Mouse (Mus musculus): Measurements from ENCODE around the gene Prmt7. TPM values are rescaled to one million over a fixed set of nuclear protein-coding genes. Genes with fewer than 3 reads are reported as not detected.
"Not testable (repeated sequence)": the region's sequence is repeated elsewhere in the genome, so short reads cannot be mapped to it uniquely, and the experiment has no call there.

Prmt7 gene
- total and polyA plus RNA-seq, 2 experiments, result 9.9 to 12.0 TPM

DNA sequence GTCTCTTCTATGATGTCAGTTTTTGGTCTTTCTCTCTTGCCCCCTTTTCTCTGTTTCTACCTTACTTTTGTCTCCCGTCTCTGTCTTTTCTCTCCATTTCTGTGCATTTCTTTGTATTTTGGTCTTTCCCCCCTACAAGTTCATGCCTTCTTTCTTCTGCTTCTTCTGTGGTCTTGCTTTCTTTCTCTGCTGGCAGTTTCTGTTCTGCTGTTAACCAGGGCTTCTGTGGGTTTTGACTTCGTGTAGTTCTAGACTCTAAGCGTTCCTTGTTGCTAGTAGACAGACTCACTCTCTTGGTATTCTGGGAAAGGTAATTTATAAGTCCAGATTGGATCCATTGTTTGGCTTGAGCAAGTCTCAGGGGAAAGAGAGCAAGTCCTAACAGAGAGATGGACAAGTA lies 24.3 kb upstream of the Prmt7 start:
- Histone ChIP-seq H3K79me2 (ENCODE audit: control insufficient read depth, insufficient read depth, low read length) (no peaks in the 10 kb centered on the region), H3K27ac (replicated peaks; ENCODE audit: insufficient read depth, low read depth, low read length) (no peak overlapping the region), H3K4me1 (ENCODE audit: control insufficient read depth, insufficient read depth, low read length) (peaks cover 9% of the 10 kb centered on the region), H3K27me3 (ENCODE audit: control insufficient read depth, insufficient read depth, low read length) (no peaks in the 10 kb centered on the region), H3K4me3 (ENCODE audit: insufficient read depth, low read depth, low read length) (no peak overlapping the region), H3K36me3 (ENCODE audit: control insufficient read depth, insufficient read depth, low read length) (no peaks in the 10 kb centered on the region), H3K9ac (ENCODE audit: low read depth, low read length) (no peak overlapping the region)
- 87% methylated on average over 3 of the region's 3 CpGs for WGBS
- TF ChIP-seq POLR2A (IDR thresholded peaks at IDR 0.05; ENCODE audit: extremely low read depth, insufficient read depth, low read length) (no peak), CTCF (IDR thresholded peaks at IDR 0.05; ENCODE audit: low read depth, low read length) (no peak)
- DNase-seq (ENCODE audit: extremely low read depth, low read depth, low spot score), result no peak

DNA sequence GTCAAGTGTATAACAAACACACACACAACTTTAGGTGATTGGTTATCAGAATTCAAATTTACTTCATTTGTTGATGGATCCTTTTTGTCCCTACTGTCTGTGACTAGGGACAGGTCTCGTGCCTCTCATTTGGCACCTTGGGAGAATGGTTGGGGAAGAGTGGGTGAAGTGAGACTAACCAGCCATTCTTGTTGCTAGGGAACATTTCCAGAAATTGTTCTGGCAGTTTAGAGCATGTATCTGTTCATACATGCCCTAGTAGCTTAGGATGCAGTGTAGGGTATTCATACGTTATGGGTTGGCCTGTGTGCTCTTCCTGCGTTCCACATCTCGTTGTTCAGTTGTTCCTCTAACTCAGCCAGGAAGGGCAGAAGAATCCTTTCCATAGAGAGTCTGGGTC lies 21.6 kb upstream of the Prmt7 start:
- Histone ChIP-seq H3K27ac (replicated peaks; ENCODE audit: insufficient read depth, low read depth, low read length) (no peak overlapping the region), H3K9ac (ENCODE audit: low read depth, low read length) (no peak overlapping the region), H3K4me1 (ENCODE audit: control insufficient read depth, insufficient read depth, low read length) (peaks cover 9% of the 10 kb centered on the region), H3K36me3 (ENCODE audit: control insufficient read depth, insufficient read depth, low read length) (no peaks in the 10 kb centered on the region), H3K27me3 (ENCODE audit: control insufficient read depth, insufficient read depth, low read length) (no peaks in the 10 kb centered on the region), H3K79me2 (ENCODE audit: control insufficient read depth, insufficient read depth, low read length) (no peaks in the 10 kb centered on the region), H3K4me3 (ENCODE audit: insufficient read depth, low read depth, low read length) (no peak overlapping the region)
- TF ChIP-seq CTCF (IDR thresholded peaks at IDR 0.05; ENCODE audit: low read depth, low read length) (no peak), POLR2A (IDR thresholded peaks at IDR 0.05; ENCODE audit: extremely low read depth, insufficient read depth, low read length) (no peak)
- 94% methylated on average over 4 of the region's 4 CpGs for WGBS
- DNase-seq (ENCODE audit: extremely low read depth, low read depth, low spot score), result no peak

DNA sequence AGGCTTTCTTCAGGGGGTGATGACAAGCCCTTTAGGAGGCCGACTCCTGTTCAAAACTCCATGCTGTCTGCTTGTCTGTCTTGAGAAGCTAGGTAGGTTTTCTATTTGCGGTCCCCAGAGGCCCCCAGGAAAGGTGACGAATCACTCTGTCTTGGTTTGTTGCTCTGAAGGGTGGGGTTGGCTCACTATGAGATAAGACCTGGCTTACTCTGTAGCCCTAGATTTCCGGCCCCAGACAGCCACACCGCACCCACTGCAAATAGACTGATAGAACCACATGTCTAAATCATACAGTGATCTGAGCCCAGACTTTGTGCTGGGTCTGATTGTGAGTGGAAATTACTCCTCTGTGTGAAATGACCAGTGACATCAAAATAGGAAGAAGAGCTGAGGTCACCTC lies 19.1 kb upstream of the Prmt7 start:
- 89% methylated on average over 5 of the region's 5 CpGs for WGBS
- H3K27ac ChIP-seq (replicated peaks; ENCODE audit: insufficient read depth, low read depth, low read length), result no peak overlapping the region
- no peaks in the 10 kb centered on the region for H3K4me1 ChIP-seq (ENCODE audit: control insufficient read depth, insufficient read depth, low read length)
- H3K9ac ChIP-seq (ENCODE audit: low read depth, low read length), result no peak overlapping the region
- H3K27me3 ChIP-seq (ENCODE audit: control insufficient read depth, insufficient read depth, low read length), result no peaks in the 10 kb centered on the region
- no peak for DNase-seq (ENCODE audit: extremely low read depth, low read depth, low spot score)
- H3K4me3 ChIP-seq (ENCODE audit: insufficient read depth, low read depth, low read length), result no peak overlapping the region
- no peaks in the 10 kb centered on the region for H3K79me2 ChIP-seq (ENCODE audit: control insufficient read depth, insufficient read depth, low read length)
- H3K36me3 ChIP-seq (ENCODE audit: control insufficient read depth, insufficient read depth, low read length), result no peaks in the 10 kb centered on the region
- TF ChIP-seq CTCF (IDR thresholded peaks at IDR 0.05; ENCODE audit: low read depth, low read length) (no peak), POLR2A (IDR thresholded peaks at IDR 0.05; ENCODE audit: extremely low read depth, insufficient read depth, low read length) (no peak)

DNA sequence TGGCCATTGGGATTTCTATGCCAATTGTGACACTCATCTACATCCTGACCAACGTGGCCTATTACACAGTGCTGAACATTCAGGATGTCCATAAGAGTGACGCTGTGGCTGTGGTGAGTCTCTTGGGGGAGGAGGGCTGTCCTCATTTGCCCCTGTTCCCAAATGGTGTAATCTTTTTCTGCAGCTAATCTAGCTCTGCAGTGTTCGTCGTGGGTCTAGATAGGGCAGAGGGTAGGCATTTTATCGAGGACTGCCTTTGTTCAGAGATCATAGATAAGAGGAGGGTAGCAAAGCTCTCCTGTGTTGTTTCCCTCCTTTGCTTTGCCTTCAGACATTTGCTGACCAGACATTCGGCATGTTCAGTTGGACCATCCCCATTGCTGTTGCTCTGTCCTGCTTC lies 17.6 kb upstream of the Prmt7 start:
- H3K4me3 ChIP-seq (ENCODE audit: insufficient read depth, low read depth, low read length), result no peak overlapping the region
- no peaks in the 10 kb centered on the region for H3K36me3 ChIP-seq (ENCODE audit: control insufficient read depth, insufficient read depth, low read length)
- 73% methylated on average over 6 of the region's 6 CpGs for WGBS
- no peak for DNase-seq (ENCODE audit: extremely low read depth, low read depth, low spot score)
- H3K4me1 ChIP-seq (ENCODE audit: control insufficient read depth, insufficient read depth, low read length), result no peaks in the 10 kb centered on the region
- no peaks in the 10 kb centered on the region for H3K79me2 ChIP-seq (ENCODE audit: control insufficient read depth, insufficient read depth, low read length)
- TF ChIP-seq CTCF (IDR thresholded peaks at IDR 0.05; ENCODE audit: low read depth, low read length) (no peak), POLR2A (IDR thresholded peaks at IDR 0.05; ENCODE audit: extremely low read depth, insufficient read depth, low read length) (no peak)
- H3K9ac ChIP-seq (ENCODE audit: low read depth, low read length), result no peak overlapping the region
- no peak overlapping the region for H3K27ac ChIP-seq (replicated peaks; ENCODE audit: insufficient read depth, low read depth, low read length)
- H3K27me3 ChIP-seq (ENCODE audit: control insufficient read depth, insufficient read depth, low read length), result no peaks in the 10 kb centered on the region

DNA sequence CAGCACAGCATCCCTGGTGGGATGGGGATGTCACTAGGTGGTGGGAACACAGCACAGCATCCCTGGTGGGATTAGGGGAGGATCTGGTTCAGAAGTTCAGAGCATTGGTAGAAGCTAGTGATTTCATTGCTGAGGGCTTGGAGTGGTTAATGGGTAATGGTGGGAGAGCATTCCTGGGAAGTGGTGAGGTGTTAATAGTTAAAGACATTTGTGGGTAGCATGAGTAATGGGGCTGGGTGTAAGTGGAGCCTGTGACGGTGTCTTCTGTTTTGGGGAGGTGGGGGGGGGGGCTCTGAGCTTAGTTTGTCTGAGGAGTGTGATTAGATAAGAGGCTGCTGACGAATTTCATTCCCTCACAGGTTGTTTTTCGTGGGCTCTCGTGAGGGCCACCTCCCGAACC lies 16.7 kb upstream of the Prmt7 start:
- Histone ChIP-seq H3K36me3 (ENCODE audit: control insufficient read depth, insufficient read depth, low read length) (no peaks in the 10 kb centered on the region), H3K9ac (ENCODE audit: low read depth, low read length) (no peak overlapping the region), H3K27me3 (ENCODE audit: control insufficient read depth, insufficient read depth, low read length) (no peaks in the 10 kb centered on the region), H3K4me1 (ENCODE audit: control insufficient read depth, insufficient read depth, low read length) (no peaks in the 10 kb centered on the region), H3K27ac (replicated peaks; ENCODE audit: insufficient read depth, low read depth, low read length) (no peak overlapping the region), H3K4me3 (ENCODE audit: insufficient read depth, low read depth, low read length) (no peak overlapping the region), H3K79me2 (ENCODE audit: control insufficient read depth, insufficient read depth, low read length) (no peaks in the 10 kb centered on the region)
- TF ChIP-seq POLR2A (IDR thresholded peaks at IDR 0.05; ENCODE audit: extremely low read depth, insufficient read depth, low read length) (no peak), CTCF (IDR thresholded peaks at IDR 0.05; ENCODE audit: low read depth, low read length) (no peak)
- WGBS, result 86% methylated on average over 5 of the region's 5 CpGs
- DNase-seq (ENCODE audit: extremely low read depth, low read depth, low spot score), result no peak

DNA sequence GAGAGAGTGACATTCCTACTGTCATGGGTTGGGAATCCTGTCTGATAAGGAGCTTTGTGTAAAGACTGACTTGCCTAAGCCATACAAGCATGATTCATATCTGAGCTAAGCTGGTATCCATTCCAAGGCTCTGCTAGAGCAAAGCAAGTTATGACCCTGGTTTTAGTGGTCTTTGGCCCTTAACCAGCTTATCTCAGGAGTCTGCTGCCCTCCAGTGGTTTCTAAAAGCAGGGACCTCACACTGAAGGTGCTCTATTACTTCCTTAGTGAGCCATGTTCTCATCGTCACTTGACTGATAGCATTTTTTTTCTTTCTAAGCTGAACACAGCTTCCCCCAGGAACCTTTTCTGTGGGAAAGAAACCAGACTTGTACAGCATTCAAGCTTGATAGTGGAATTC lies 12.0 kb upstream of the Prmt7 start:
- Histone ChIP-seq H3K4me3 (ENCODE audit: insufficient read depth, low read depth, low read length) (no peak overlapping the region), H3K27ac (replicated peaks; ENCODE audit: insufficient read depth, low read depth, low read length) (no peak overlapping the region), H3K79me2 (ENCODE audit: control insufficient read depth, insufficient read depth, low read length) (no peaks in the 10 kb centered on the region), H3K9ac (ENCODE audit: low read depth, low read length) (no peak overlapping the region), H3K36me3 (ENCODE audit: control insufficient read depth, insufficient read depth, low read length) (peaks cover 34% of the 10 kb centered on the region), H3K27me3 (ENCODE audit: control insufficient read depth, insufficient read depth, low read length) (no peaks in the 10 kb centered on the region), H3K4me1 (ENCODE audit: control insufficient read depth, insufficient read depth, low read length) (no peaks in the 10 kb centered on the region)
- TF ChIP-seq CTCF (IDR thresholded peaks at IDR 0.05; ENCODE audit: low read depth, low read length) (peak; percentile 34; the same call in 1 of the 2 replicates), POLR2A (IDR thresholded peaks at IDR 0.05; ENCODE audit: extremely low read depth, insufficient read depth, low read length) (no peak)
- peak; percentile 32 for DNase-seq (ENCODE audit: extremely low read depth, low read depth, low spot score)
- 23% methylated on average over 1 of the region's 1 CpGs for WGBS

DNA sequence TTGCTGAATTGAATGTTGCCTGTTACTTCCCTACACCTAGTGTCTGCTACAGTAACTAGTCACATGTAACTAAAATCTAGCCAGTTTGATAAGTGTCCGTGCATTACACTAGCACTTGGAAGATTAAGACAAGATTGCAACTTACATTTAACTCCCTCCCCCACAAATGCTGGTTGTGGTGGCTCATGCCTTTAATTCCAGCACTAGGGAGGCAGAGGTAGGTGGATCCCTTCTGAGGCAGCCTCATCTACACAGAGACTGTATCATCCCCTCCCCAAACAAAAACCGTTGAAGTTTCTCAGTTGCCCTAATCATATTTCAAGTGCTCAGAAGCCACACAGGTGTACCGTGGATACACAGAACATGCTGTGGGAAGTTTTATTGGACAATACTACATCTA lies 11.1 kb upstream of the Prmt7 start:
- 86% methylated on average over 3 of the region's 3 CpGs for WGBS
- not testable (repeated sequence) for DNase-seq (ENCODE audit: extremely low read depth, low read depth, low spot score); H3K4me1 ChIP-seq (ENCODE audit: control insufficient read depth, insufficient read depth, low read length); H3K79me2 ChIP-seq (ENCODE audit: control insufficient read depth, insufficient read depth, low read length); H3K27ac ChIP-seq (replicated peaks; ENCODE audit: insufficient read depth, low read depth, low read length); H3K27me3 ChIP-seq (ENCODE audit: control insufficient read depth, insufficient read depth, low read length); H3K9ac ChIP-seq (ENCODE audit: low read depth, low read length); H3K4me3 ChIP-seq (ENCODE audit: insufficient read depth, low read depth, low read length)
- H3K36me3 ChIP-seq (ENCODE audit: control insufficient read depth, insufficient read depth, low read length), result peaks cover 41% of the 10 kb centered on the region
